In the genomic region with DNA sequence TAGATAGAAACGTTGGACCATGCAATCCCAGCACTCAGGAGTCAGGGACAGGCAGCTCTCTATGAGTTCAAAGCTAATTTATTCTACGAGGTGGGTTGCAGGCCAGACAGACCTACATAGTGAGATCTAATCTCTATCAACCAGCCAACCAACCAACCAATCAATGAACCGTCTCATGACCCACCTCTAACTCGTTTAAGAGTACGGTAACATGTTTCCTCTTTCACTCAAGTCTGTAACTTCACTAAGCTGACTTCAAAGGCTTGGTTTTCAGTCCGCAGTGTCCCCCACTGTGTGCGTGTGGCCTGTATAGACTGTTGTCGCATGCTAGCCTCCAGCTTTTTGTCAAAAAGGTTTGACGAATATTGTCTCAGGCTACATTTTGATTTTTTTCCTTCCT, we compare ENCODE assay signal across 24 mouse cellular contexts. TPM values are rescaled to one million over a fixed set of nuclear protein-coding genes. Genes with fewer than 3 reads are reported as not detected.
DNase-seq lines count a peak whose midpoint lies in the region; ATAC-seq and TF ChIP-seq lines count a peak whose summit lies in the region.
"Had no signal": no experiment of that assay in that cellular context is flagged by ENCODE, and none has a peak within 500 bp of the region (broad histone marks: within the 10 kb centered on the region; RNA-seq: fewer than 3 reads in every experiment).

No protein-coding gene starts in this region.

- H3K36me3 ChIP-seq in kidney, embryonic 15.5 days = no peaks in the 10 kb centered on the region
- H3K36me3 ChIP-seq in kidney, postnatal 0 days (ENCODE audit: insufficient read depth, low read length) = no peaks in the 10 kb centered on the region
- no peaks in the 10 kb centered on the region for H3K36me3 ChIP-seq in G1E (replicated peaks)
- H3K36me3 ChIP-seq: embryonic facial prominence, embryonic 10.5 days; embryonic facial prominence, embryonic 12.5 days; forebrain, embryonic 15.5 days had no signal

- no peak for TF ChIP-seq CTCF in kidney, postnatal 0 days (IDR thresholded peaks at IDR 0.05; ENCODE audit: low read depth)
- no peak for TF ChIP-seq CTCF in G1E (IDR thresholded peaks at IDR 0.05; ENCODE audit: low read depth, low read length)

- H3K27ac ChIP-seq in kidney, embryonic 15.5 days = peak overlapping the region; percentile 64
- H3K27ac ChIP-seq in kidney, postnatal 0 days = peak overlapping the region; percentile 50; the same call in 1 of the 2 replicates
- H3K27ac ChIP-seq: embryonic facial prominence, embryonic 10.5 days; embryonic facial prominence, embryonic 12.5 days; forebrain, embryonic 13.5 days; forebrain, embryonic 15.5 days had no signal

- no peak for DNase-seq in kidney, postnatal 36 days
- DNase-seq in kidney, postnatal 0 days (ENCODE audit: low spot score) = no peak
- no peak for DNase-seq in kidney, postnatal 10 days
- DNase-seq in G1E (ENCODE audit: low spot score) = peak; percentile 73
- DNase-seq in right cerebral cortex, postnatal 25 days = no peak
- DNase-seq: adrenal gland, adult 8-10 months; adrenal gland, postnatal 14 days; adrenal gland, postnatal 36 days; B cell, adult 2 months; cerebellum, adult 11-12 months; cerebellum, adult 2 months; cerebellum, adult 9-10 months; cerebellum, postnatal 10 days; cerebellum, postnatal 25 days; forebrain, postnatal 0 days had no signal

- 59% methylated on average over 9 of the region's 9 CpGs for WGBS in kidney, embryonic 15.5 days
- WGBS in kidney, postnatal 0 days = 53% methylated on average over 9 of the region's 9 CpGs

- H3K9me3 ChIP-seq in kidney, embryonic 15.5 days (replicated peaks) = no peaks in the 10 kb centered on the region
- no peaks in the 10 kb centered on the region for H3K9me3 ChIP-seq in kidney, postnatal 0 days (replicated peaks; ENCODE audit: low read length)
- no peaks in the 10 kb centered on the region for H3K9me3 ChIP-seq in G1E (replicated peaks)
- H3K9me3 ChIP-seq: embryonic facial prominence, embryonic 10.5 days; embryonic facial prominence, embryonic 12.5 days; forebrain, embryonic 13.5 days; forebrain, embryonic 15.5 days had no signal

- no peak overlapping the region for H3K4me2 ChIP-seq in kidney, embryonic 15.5 days
- no peak overlapping the region for H3K4me2 ChIP-seq in kidney, postnatal 0 days (ENCODE audit: low read length)
- H3K4me2 ChIP-seq: embryonic facial prominence, embryonic 12.5 days; forebrain, embryonic 13.5 days; forebrain, embryonic 15.5 days had no signal

- no peaks in the 10 kb centered on the region for H3K4me1 ChIP-seq in kidney, embryonic 15.5 days
- H3K4me1 ChIP-seq in kidney, postnatal 0 days (replicated peaks; ENCODE audit: insufficient read depth, low read length) = no peaks in the 10 kb centered on the region
- peaks cover 63% of the 10 kb centered on the region for H3K4me1 ChIP-seq in G1E (ENCODE audit: insufficient read depth, low read depth, low read length)
- H3K4me1 ChIP-seq: embryonic facial prominence, embryonic 10.5 days; embryonic facial prominence, embryonic 12.5 days; forebrain, embryonic 13.5 days; forebrain, embryonic 15.5 days had no signal

- H3K9ac ChIP-seq in kidney, embryonic 15.5 days = no peak overlapping the region
- no peak overlapping the region for H3K9ac ChIP-seq in kidney, postnatal 0 days (ENCODE audit: low read depth, low read length)
- H3K9ac ChIP-seq: embryonic facial prominence, embryonic 12.5 days; forebrain, embryonic 13.5 days; forebrain, embryonic 15.5 days; forebrain, postnatal 0 days had no signal

- H3K4me3 ChIP-seq in kidney, embryonic 15.5 days (replicated peaks) = no peak overlapping the region
- no peak overlapping the region for H3K4me3 ChIP-seq in kidney, postnatal 0 days (replicated peaks; ENCODE audit: low read depth, low read length)
- H3K4me3 ChIP-seq in G1E (ENCODE audit: low read depth, low read length) = no peak overlapping the region; the same call in 1 of the 2 replicates
- H3K4me3 ChIP-seq: embryonic facial prominence, embryonic 10.5 days; embryonic facial prominence, embryonic 12.5 days; forebrain, embryonic 13.5 days; forebrain, embryonic 15.5 days had no signal

- 0 out of 2 replicates have a peak, but pooled peaks have one; percentile 40 for ATAC-seq in kidney, embryonic 15.5 days (replicated peaks; ENCODE audit: low FRiP score)
- no peak for ATAC-seq in kidney, postnatal 0 days (replicated peaks; ENCODE audit: low FRiP score, low read depth)
- peak; percentile 86 for ATAC-seq in G1E (ENCODE audit: extremely low read depth, insufficient number of reproducible peaks, low FRiP score, poor library complexity, severe bottlenecking)
- ATAC-seq: activated CD4-positive, CD25-positive, alpha-beta regulatory T cell, adult 4 months; CD4-positive, CD25-positive, alpha-beta regulatory T cell, adult 4 months; forebrain, embryonic 13.5 days; forebrain, embryonic 15.5 days; forebrain, postnatal 0 days; Patski had no signal

- H3K27me3 ChIP-seq in kidney, embryonic 15.5 days = no peaks in the 10 kb centered on the region
- no peaks in the 10 kb centered on the region for H3K27me3 ChIP-seq in kidney, postnatal 0 days (ENCODE audit: insufficient read depth, low read length)
- H3K27me3 ChIP-seq in G1E (ENCODE audit: insufficient read depth, low read length) = no peaks in the 10 kb centered on the region
- H3K27me3 ChIP-seq: CH12.LX; embryonic facial prominence, embryonic 12.5 days; forebrain, embryonic 13.5 days; forebrain, embryonic 15.5 days; Patski had no signal

RNA-seq across cellular contexts. Expression of gene Anp32a, which starts 48.6 kb away (rescaled TPM):
- polyA plus RNA-seq in kidney, embryonic 15.5 days (2015; fragmentation: Nextera tagmentation; extraction: Ambion mirVana) = 217 and 225 TPM in 2 replicates
- polyA plus RNA-seq in kidney, postnatal 0 days (2015; fragmentation: Nextera tagmentation; extraction: Ambion mirVana) = 139 and 166 TPM in 2 replicates
- total RNA-seq in G1E (2014; fragmentation: Nextera tagmentation) = 565 and 646 TPM in 2 replicates
- 481 and 765 TPM in 2 replicates for total RNA-seq in G1E (2017)
- 246 and 734 TPM in 2 replicates for polyA plus RNA-seq in G1E (2012)
